Mouse (Mus musculus) fibroblast of lung, adult 2 months (primary cell): ENCODE results near the gene Cox15.

Source experiments
- DNase-seq: peaks from one replicate; pipeline ENCODE4 v3.0.0-alpha.2; 2011; ENCODE audit warnings: low read depth

The Cox15 gene

GRCm38 (mm10) chr19:43708206-43708605 is 44.6 kb downstream of the Cox15 start:
- no peak for DNase-seq

DNA sequence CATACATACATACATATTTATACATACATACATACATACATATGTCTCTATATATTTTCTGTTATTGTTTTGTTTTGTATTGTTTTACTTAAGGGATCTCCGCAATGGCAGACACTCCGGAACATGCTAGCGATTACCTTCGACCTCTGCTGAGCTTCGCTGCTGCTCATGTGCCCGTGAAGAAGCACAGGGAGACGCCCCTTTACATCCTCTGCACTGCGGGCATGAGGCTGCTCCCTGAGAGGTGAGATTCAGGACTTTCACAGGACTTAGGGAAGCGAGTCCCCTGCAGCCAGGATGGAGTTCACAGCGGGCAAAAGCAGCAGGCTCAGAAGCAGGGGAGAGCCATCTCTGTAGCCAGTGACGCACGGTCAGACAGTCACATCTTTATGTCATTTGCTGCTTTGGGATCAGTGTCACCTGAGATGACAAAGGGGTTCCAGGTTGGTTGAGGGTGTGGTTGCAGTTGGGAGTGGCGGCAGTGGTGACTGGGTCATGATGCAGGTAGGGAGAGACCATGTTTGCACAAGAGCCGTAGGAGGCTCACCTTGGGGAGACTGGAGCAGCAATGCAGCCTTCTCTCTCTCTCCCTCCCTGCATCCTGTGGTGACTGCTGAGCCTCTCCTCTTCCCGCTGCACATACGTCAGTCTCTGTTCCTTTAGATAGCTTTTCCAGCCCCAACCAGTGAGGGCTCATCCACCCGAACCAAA is 47.9 kb downstream of the Cox15 start:
- DNase-seq, result no peak

DNA sequence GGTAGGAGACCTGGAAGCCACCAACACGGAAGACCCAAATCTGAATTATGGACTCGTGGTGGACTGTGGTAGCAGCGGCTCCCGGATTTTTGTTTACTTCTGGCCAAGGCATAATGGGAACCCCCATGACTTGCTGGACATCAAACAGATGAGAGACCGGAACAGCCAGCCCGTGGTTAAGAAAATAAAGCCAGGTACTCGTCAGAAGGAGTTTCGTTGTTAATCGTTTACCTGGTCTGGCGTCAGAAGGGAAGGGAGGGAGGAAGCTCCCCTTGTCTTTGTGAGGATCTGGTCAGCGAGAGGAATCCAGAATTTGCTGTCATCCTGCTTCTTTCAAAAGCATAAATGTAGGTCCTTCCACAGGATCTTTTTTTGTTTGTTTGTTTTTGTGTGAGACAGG is 48.6 kb downstream of the Cox15 start:
- DNase-seq, result no peak

DNA sequence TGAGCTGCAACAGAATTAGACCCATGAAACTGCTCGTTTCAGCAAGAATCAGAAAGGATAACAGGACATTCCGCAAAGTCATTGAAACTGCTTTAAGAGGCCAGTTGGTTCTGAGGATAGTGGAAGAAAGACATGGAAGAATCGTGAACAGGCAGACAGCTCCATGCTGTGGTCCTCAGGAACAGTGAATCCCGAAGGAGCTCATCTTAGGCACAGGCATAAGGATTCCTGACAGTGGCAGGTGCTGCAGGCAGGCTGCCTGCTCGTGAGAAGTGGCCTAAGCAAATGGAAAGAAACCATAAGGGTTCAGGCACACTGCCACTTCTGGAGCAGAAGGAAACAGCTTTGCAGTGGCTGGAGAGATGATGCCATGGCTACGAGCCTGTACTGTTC is 53.0 kb downstream of the Cox15 start:
- no peak for DNase-seq

- DNase-seq, result no peak
Observed at GRCm38 (mm10) chr19:43699021-43699762, 53.6 kb downstream of the Cox15 start.

GRCm38 (mm10) chr19:43697666-43698370 is 55.0 kb downstream of the Cox15 start:
- DNase-seq, result no peak

DNA sequence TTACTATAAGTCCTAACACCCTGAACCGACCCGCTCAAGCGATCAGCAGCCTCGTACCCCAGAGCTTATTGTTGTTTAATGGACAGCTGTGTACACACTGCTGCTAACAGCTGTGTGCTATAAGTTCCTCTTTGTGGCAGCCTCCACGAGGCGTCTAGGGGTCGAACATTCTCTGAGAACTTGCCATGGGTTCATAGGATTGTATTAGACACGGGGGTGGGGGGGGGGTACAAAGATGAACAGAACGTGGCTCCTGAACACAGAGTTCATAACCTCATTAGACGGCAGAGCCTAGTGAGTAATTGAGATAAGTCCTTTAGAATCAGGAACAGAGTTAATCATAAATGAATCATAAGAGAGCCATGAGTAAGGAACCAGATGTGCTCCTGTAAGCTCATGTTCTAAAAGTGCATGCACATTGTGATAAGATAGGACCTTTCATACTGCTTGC is 57.3 kb downstream of the Cox15 start:
- DNase-seq, result no peak

GRCm38 (mm10) chr19:43692815-43693214 is 60.0 kb downstream of the Cox15 start:
- no peak for DNase-seq

DNA sequence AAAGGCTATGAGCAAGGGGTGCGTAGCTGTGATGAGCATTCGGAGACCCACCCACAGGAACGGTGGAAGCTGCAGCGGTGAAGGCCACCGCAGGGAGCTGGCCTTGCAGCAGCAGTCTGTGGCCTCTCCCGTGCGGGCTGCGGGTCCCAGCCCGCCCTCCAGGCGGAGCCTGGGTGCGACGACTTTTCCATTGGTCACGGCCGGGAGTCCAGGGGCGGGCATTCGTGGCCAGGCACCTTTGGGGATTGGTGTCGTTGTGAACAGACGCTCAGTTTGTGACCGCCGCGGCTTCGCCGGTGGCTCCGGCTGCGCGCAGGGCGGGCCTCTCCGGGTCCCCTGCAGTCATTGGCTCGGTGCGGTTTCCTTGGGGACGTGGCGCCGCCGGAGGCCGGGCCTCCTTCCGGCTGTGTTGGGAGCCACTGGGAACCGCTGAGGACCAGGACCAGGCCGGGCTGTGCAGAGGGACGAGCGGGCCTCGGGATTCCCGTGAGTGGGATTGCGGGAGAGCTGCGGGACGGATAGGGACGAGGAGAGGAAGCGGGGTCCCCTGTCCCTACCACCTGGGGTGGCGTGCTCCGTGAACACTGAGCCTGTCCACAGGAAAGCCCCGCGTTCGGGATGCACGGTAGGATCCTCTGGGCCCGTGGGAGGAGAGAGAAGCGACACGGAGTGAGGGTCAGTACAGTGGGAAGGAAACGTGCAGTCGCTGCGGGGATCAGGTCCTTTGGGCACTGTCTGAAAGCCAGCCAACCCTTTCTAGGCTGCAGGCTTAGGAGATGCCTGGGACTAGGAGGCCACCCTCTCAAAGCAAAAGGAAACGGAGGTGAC is 63.2 kb downstream of the Cox15 start, which contains the start of gene Entpd7:
Gene Entpd7, plus strand, starts transcription at position 254 of the 828 bp plus-strand sequence.
- peak; percentile 83 for DNase-seq
